Mouse (Mus musculus): ENCODE results near the gene Prkar2b.
"Not testable (repeated sequence)": the region's sequence is repeated elsewhere in the genome, so short reads cannot be mapped to it uniquely, and the experiment has no call there.

The Prkar2b gene

DNA sequence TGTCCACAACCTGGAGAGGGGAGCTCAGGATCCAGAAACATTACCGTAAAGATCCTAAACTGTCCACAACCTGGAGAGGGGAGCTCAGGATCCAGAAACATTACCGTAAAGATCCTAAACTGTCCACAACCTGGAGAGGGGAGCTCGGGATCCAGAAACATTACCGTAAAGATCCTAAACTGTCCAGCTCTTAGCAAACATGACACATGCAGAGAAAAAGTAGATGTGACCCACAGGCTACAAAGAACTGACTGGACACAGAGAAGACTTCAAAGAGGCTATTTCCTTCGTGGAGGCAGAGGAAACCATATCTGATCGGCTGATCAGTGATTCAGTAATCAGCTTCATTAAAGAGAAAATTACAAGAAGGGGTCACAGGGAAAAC, 51.1 kb downstream of the Prkar2b start:
- DNase-seq (ENCODE audit: low spot score in 2 of 2), result not testable (repeated sequence)

DNA sequence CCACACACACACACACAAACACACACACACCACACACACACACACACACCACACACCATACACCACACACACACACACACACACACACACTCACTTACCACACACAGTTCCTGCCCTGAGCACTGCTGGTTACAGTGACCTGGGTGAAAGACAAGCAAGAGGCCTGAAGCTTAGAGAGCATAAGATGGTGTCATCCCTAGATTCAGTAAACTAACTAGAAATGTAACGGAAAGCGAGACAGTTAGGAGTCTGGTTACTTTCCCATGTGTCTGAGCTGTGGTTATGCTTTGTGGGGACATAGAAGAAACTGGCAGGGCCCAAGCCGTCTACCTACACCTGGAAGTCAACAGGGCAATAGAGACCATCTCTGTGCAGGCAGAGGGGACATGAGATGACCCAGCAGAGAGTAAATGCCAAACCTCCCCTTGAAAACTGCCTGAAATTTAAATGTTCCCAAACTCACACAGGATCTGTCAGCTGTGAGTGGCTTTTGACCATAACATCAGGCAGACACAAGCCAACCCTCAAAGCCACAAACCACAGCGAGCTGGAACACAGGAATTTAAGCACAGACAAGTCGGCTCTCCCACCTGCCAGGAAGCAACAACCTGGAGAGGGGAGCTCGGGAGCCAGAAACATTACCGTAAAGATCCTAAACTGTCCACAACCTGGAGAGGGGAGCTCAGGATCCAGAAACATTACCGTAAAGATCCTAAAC, 51.7 kb downstream of the Prkar2b start:
- DNase-seq (ENCODE audit: low spot score in 2 of 2), result no peak

DNA sequence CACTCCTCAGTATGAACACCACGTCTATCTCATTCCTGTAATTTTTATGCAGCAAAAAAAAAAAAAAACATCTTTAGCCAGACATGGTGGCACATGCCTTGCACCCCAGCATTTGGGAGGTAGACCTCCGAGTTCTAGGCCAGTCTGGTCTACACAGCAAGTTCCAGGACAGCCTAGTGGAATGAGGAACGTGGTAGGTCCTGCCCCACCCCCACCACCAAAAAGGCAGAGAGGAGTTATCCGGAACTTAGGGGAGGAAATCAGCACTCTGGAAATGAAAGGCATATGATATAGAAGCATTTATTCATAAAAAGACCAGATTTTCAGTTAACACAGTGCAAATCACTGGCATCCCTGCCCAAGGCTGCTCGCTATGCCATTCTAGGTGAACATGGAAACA, 52.4 kb downstream of the Prkar2b start:
- DNase-seq (ENCODE audit: low spot score in 2 of 2), result no peak

DNA sequence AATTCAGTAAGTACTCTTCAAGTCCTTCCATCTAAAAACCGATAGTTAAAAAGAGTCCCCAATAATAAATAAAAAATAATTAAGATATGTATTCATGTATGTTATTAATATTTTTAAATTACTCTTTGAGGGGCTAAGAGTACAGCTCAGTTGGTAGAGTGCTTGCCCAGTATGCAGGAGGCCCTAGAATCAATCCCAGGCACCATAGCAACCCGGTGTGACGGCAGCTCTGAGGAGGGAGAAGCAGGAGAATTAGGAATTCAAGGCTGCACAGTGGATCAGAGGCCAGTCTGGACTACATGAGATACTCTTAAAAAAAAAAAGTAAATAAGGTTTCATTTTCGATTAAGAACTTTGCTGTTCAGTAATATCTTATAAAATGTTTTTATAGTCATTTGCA, 53.5 kb downstream of the Prkar2b start:
- DNase-seq (ENCODE audit: low spot score in 2 of 2), result no peak

DNA sequence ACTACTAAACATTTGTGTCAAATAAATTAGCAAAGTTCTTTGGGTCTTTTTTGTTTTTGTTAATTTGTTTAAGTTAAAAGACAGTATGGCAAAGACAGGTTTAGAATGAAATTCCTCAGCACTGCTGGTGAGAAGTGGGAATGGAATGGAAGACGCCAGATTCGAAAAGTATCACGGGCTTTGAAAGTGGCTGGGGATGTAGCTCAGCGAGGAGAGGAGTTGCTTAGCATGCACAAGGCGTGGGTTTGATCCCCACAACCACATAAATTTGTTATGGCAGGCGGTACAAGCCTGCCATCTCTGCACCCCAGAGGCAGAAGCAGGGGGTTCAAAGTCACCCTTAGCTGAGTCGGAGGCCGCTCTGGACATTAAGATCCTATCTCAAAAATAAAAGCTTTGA, 54.1 kb downstream of the Prkar2b start:
- DNase-seq (ENCODE audit: low spot score in 2 of 2), result no peak

DNA sequence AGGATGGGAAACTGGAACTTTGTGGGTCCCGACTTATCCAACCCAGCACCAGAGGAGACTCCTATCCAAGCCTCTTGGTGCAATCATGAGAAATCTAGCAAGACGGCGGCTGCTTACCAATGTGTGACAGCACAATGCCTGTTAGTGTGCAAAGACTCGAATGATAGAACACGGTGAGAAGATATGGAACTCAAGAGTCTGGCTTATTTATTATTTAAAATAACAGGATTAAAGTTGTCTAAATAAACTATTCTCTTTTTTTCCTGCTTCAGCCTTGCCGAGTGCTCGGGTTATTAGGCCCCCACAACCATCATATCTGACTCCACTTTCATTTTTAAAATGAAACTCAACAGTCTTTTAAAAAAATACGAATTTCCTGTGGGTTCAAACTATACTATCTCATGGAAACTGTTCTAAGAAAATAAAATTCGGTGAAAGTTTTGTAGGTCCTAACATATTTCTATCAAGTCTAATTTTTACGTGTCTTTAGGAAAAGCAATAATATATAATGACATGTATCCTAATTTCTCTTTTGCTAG, 54.6 kb downstream of the Prkar2b start:
- DNase-seq (ENCODE audit: low spot score in 2 of 2), result no peak

DNA sequence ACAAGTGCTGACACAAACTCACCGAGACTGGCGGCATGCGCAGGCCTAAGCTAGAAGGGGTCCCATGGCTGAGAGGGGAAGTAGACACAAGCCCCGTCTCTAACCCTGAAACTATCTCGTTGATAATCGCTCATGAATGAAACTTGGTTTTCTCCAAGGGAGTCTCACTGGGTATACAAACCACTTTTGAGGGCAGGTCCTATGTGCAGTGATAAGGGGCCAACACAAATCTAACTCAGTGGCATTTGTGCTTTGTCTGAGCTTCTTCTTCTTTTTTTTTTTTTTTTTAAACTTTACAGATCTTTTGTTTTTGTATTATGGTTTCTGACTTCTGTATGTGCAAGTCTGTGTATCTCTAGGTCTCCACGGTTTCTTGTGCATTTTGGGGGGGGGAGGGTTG, 60.6 kb downstream of the Prkar2b start:
- DNase-seq (ENCODE audit: low spot score in 2 of 2), result no peak

DNA sequence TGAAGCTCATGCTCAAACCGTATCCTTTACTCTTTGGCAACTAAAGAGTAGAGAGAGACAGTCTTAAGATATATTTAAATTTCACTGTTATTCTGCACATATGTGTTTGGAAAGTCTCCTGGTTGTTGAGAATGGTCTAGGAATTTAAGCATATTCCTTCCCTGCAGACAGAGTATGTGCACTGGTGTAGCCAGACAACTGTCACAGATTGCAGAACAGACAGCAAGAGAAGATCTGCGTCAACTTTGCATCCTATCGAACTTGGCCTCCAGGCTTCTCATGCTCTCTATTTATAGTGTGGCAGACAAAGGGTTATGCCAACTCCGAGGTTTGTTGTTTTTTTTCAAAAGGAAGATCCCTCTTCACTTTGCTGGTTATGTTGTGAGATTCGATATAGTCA, 62.4 kb downstream of the Prkar2b start:
- DNase-seq (ENCODE audit: low spot score in 2 of 2), result no peak

DNA sequence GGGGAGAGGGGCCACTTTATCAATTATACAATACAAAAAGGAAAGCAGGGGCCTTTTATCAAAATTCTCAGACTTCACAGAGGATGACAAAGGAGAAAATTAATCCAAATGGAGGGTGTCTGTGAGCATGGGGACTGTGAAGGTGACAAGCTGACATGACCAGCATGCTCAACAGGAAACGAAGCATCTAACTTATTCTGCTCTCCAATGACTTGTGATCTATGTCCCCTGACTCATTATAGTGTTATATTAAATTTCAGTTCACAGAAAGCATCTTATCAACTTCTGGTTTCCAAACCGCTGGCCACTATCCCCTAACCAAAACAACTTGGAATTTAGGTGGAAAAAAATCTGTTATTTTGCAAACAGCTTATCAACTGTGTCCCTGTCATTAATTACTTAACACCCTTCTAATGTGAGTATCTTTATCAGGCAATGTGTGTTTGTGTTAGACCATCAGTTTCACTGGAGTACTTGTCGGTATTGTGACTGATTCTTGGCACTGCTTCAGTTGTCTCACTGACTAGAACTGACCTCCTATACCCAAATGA, 63.7 kb downstream of the Prkar2b start:
- DNase-seq (ENCODE audit: low spot score in 2 of 2), result no peak

DNA sequence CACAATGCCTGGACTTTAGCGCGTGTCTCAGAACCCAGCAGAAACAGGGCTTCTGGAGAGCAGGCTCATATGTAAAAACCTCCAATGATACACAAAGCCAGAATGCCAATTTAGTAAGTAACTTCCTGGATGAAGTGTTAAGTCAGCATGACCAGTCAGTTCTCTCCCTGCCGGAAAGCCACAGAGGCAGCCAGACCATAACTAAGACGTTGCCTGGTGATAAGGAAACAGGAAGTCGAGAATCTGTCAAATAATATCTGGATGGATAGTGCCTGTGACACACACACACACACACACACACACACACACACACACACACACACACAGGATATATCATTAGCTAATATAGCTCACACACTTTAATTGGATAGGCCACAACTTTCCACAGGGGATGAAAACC, 64.2 kb downstream of the Prkar2b start:
- no peak for DNase-seq (ENCODE audit: low spot score in 2 of 2)

DNA sequence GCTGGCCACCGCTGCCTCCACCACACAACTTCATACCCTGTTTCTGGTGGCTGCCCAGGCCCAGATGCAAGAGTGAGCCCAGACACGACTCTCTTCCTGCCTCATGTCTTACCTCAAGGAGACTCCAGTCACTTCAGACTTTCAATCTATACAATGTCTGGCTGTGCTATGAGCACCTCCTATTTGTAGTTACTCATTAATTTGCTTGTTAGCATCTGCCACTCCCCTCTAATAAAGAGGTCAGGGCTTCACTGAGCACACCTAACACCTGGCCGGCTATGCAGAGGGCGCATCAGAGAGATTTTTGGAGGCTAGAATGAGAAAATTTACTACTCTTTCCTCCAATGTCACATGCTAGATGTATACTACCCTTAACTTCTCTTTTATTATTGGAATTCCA, 70.5 kb downstream of the Prkar2b start:
- DNase-seq (ENCODE audit: low spot score in 2 of 2), result no peak

DNA sequence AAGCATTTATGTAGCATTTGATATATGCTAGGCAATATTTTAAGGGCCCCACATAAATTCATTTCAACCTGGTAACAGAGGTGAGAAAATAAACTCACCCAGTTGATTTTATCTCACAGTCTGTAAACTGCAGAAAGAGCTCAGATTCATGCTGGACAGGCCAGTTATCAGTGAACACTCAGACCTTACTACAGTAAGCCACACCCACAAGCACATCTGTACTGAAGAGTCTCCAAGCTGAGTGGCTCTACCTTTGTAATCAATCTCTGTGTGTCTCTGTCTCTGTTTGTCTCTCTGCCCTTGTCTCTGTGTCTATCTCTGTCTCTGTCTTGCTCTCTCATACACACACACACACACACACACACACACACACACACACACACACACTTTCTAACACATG, 71.4 kb downstream of the Prkar2b start:
- no peak for DNase-seq (ENCODE audit: low spot score in 2 of 2)

DNA sequence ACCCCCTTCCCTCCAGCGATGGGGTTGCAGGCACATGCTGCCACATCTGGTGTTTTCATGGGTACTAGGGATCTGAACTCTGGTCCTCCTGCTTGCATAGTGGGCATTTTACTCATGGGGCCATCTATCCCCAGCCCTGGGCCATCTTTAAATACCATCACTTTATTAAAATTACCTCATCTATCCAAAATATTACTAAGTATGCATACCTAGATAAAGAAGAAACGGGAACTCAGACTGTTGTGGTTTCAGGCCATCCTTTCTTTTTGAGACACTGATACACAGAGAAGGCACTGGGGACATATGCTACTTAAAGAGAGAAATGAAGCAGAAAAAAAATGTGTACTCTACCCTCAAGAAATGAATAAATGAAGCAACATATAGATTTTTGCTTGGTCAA, 74.6 kb downstream of the Prkar2b start:
- no peak for DNase-seq (ENCODE audit: low spot score in 2 of 2)

DNA sequence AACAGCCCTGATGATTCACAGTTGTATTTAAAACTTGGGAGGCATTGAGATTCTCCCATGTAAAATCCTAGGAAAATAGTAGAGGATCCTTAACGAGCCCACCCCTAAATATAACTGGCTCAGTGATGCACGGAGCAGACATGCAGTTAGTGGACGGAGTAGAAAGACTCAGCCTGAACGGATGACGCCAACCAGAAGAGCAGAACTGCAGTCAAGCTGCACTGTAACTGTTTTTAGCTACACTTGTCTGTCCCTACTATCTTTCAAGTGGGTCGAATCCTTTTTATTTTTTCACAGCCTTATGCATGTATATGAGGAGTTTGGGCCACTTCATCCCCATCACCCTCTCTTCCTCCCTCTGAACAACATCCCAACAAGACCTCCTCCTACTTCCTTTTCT, 75.4 kb downstream of the Prkar2b start:
- DNase-seq (ENCODE audit: low spot score in 2 of 2), result no peak

DNA sequence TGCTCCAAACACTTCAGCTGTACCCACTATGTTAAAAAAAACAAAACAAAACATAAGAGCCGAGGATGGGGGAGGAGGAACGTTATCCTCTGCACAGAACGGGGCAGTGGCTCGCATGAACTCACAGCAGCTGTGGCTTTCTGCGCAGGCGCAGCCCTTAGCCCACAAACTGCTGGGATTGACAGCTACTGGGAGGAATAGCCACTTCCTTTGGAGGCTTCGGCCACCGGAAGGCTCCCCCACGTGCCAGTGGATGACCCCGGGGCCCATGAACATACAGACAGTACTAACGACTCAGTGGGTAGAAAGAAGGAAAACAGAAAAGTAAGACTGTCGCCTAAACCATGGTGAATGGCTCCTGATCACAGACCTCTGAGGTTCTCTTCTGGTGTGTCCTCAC, 76.4 kb downstream of the Prkar2b start:
- no peak for DNase-seq (ENCODE audit: low spot score in 2 of 2)

DNA sequence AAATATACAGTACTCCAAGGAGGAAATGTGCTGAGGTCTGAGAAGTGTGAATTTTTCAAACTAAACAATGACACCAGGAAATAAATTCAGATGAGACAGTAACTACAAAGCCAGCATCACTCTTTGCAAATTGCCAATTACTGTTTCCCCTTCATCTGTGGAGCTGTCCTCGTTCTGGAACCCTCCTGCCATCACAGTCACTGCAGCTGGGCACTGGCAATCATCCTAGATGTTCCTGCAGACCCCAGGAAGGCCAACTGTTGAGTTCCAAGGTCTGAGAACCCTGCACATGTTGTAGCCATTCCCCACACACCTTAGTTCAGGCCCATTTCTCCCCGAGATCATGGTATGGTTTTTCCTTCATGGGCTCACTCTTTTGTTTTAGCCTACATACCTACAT, 76.9 kb downstream of the Prkar2b start:
- no peak for DNase-seq (ENCODE audit: low spot score in 2 of 2)

DNA sequence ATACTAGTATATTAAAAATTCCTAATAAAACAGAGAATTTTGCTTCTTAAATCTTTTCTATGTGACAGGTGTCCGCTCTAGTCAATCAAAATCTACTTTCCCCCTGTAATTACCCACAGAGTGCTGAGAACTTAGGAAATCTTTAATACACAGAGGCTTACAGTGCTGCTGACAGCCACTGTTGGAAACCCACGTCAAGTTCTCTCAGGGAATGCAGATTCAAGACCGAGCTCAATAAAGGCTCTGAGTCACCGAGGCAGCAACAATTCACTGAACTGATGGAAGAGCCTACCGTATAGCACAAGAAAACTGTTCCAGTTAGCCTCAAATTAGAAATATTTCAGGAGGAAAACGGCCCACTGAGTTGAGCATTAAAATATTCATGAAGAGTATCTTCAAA, 77.3 kb downstream of the Prkar2b start:
- no peak for DNase-seq (ENCODE audit: low spot score in 2 of 2)

DNA sequence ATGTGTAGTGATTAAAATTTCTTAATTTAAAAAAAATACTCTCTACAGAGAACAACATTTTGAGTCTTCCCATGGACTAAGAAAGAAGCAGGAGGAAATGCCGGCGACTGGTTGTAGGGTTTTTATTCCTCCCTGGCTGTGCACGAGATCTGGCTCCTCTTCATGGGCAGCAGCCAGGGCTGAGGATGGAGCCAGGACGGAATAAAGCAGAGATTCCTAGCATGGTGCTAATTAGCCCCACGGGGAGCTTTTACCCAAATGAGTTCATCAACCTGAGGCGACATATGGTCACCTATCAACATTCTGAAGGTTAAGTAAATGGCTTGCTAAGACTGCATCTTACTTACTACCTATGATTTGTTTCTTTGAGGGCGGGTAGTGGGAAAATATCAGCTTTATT, 77.9 kb downstream of the Prkar2b start:
- DNase-seq (ENCODE audit: low spot score in 2 of 2), result no peak

DNA sequence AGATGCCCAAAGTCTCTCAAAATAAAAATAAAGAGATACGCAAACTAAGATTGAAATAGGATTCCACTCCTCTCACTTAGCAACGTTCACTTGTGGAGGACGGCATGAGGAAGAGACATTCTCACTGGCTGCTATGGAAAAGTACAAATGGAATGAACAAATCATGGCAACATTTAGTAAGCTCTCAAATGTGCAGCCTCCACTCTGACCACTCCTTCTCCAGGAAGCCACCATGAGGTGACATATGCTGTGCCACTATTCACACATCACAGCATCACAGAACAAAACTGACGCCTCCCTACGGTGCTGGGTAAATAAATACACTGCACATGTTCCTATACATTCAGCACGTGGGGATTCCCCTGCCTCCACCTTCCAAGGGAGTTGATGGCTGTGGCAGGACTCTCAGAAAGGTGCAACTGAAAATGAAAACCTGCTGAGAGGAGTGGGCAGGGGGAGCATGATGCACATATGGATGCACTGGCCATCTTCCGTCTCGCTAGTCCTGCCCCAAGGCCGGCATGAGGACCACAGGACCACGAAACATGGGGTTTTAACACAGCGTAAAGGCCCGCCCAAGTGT, 83.4 kb downstream of the Prkar2b start:
- no peak for DNase-seq (ENCODE audit: low spot score in 2 of 2)

DNA sequence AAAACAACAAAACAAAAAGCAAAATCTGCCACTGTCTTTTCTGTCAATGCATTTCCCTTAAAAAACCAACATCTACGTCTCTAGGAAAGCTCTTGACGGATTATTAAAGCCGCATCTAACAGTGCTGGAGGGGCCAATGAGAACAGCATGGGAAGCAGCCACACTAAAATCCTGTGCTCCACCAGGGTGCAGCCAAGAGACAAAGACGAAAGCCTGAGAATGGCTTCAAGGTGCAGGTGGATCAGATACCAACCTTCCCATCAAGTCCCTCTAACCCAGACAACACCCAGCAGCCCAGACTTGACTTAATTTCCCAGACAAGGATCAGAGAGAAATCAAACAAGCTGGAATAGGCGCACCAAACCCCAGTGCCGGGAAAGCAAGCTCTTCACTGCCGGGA, 84.6 kb downstream of the Prkar2b start:
- no peak for DNase-seq (ENCODE audit: low spot score in 2 of 2)

DNA sequence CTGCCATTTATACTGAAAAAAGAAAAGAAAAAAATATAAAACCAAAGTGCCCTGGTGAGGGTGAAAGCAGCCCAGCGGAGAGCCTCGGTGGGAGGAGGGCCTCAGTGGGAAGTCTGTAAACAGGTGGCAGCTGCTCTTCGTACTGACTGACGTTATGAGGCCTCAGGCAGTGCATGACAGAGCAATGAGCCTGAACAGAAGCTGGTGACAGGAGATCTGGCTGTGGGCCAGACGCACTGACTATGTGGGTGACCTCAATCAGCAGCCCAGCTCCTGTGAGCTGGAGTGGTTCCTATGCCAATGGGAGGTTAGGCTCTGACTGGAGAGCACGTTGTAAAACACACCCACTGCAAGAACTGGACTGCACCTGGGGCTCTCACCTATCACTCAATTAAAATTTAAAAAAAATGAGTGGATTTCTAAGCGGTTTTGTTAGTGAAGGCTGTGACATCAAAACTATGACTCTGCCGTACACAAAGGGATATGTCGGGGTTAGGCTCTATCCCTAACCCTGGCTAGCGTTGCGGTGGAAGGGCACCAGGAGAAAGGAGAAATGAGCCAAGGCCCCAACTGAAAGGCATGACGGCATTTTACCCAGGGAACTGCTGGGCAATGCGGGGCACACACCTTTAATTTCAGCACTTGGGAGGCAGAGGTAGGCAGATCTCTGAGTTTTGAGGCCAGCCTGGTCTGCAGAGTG, 87.5 kb downstream of the Prkar2b start:
- no peak for DNase-seq (ENCODE audit: low spot score in 2 of 2)

DNA sequence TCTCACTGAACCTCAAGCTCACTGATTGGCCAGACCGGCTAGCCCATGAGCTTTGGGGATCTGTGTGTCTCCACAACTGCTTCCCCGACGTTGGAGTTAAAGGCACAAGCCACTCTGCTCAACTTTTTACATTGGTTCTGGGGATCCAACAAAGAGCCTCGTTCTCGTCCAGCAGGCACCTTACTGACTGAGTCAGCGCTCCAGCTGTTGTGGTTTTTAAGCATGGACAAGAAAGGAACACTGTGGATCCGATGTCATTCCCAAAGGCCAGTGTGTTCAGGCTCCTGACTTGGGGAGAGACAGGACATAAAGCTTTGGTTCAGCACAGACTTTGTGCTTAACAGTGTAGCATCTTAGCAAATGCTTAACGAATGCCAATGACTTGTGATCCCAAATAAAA, 89.5 kb downstream of the Prkar2b start:
- no peak for DNase-seq (ENCODE audit: low spot score in 2 of 2)

DNA sequence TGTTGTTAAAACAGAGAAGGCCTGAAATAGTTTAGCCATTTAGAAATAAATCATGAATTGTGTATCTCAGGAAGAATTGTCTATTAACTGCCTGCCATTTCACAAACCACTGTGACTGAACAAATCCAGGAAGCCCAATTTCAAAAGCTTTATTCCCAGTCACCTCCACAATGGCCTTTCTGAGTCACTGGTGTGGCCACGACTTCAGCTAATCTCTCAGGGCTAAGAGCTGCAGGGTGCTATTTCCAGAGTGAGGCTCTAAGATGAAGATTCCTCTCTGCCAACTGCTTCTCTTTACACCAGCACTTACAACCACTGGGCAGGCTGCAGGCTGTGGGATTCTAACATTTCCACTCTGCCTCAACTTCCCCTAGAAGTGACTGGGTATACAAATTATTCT, 92.0 kb downstream of the Prkar2b start:
- DNase-seq (ENCODE audit: low spot score in 2 of 2), result no peak
